Mouse (Mus musculus): ENCODE measurements around the gene Ttc25. TPM values are rescaled to one million over a fixed set of nuclear protein-coding genes. Genes with fewer than 3 reads are reported as not detected.

The Ttc25 gene
- total RNA-seq, 2 experiments from 2014 or later: 0.04 TPM; not detected in 1

Other genes with a start within 250 kb of the Ttc25 start
- gene Eif1, start 225.7 kb upstream of the Ttc25 start, total RNA-seq (2015): 1,262 and 1,322 TPM in 2 replicates
- gene Eif1, start 225.7 kb upstream of the Ttc25 start, total RNA-seq (2017): 95.6 and 142 TPM in 2 replicates
- gene Gast, start 211.2 kb upstream of the Ttc25 start, total RNA-seq (2015): not detected in 2 replicates
- not detected in 2 replicates for gene Gast, start 211.2 kb upstream of the Ttc25 start, total RNA-seq (2017)
- gene Hap1, start 189.5 kb upstream of the Ttc25 start, total RNA-seq (2015): not detected in 2 replicates
- not detected in 2 replicates for gene Hap1, start 189.5 kb upstream of the Ttc25 start, total RNA-seq (2017)
- gene Jup, start 147.8 kb upstream of the Ttc25 start, total RNA-seq (2015): 1.5 and 4.0 TPM in 2 replicates
- gene Jup, start 147.8 kb upstream of the Ttc25 start, total RNA-seq (2017): 1.4 and 2.5 TPM in 2 replicates
- gene P3h4, start 130.8 kb upstream of the Ttc25 start, total RNA-seq (2015): 0.05 TPM in 1 of 2 replicates, not detected in the other
- 0.08 TPM in 1 of 2 replicates, not detected in the other for gene P3h4, start 130.8 kb upstream of the Ttc25 start, total RNA-seq (2017)
- gene Fkbp10, start 129.9 kb upstream of the Ttc25 start, total RNA-seq (2015): not detected in 2 replicates
- not detected in 2 replicates for gene Fkbp10, start 129.9 kb upstream of the Ttc25 start, total RNA-seq (2017)
- gene Nt5c3b, start 103.8 kb upstream of the Ttc25 start, total RNA-seq (2015): 21.4 and 32.9 TPM in 2 replicates
- 31.8 and 37.3 TPM in 2 replicates for gene Nt5c3b, start 103.8 kb upstream of the Ttc25 start, total RNA-seq (2017)
- not detected in 2 replicates for gene Klhl10, start 103.7 kb upstream of the Ttc25 start, total RNA-seq (2015)
- 0.10 and 0.33 TPM in 2 replicates for gene Klhl10, start 103.7 kb upstream of the Ttc25 start, total RNA-seq (2017)
- 9.8 and 14.0 TPM in 2 replicates for gene Klhl11, start 72.9 kb upstream of the Ttc25 start, total RNA-seq (2015)
- 17.2 and 24.1 TPM in 2 replicates for gene Klhl11, start 72.9 kb upstream of the Ttc25 start, total RNA-seq (2017)
- 80.4 and 81.7 TPM in 2 replicates for gene Acly, start 17.6 kb upstream of the Ttc25 start, total RNA-seq (2015)
- 89.1 and 101 TPM in 2 replicates for gene Acly, start 17.6 kb upstream of the Ttc25 start, total RNA-seq (2017)
- gene Cnp, start 29.3 kb downstream of the Ttc25 start, total RNA-seq (2015): 6.9 and 8.2 TPM in 2 replicates
- gene Cnp, start 29.3 kb downstream of the Ttc25 start, total RNA-seq (2017): 16.2 and 21.7 TPM in 2 replicates
- 17.0 and 22.2 TPM in 2 replicates for gene Nkiras2, start 73.6 kb downstream of the Ttc25 start, total RNA-seq (2015)
- gene Nkiras2, start 73.6 kb downstream of the Ttc25 start, total RNA-seq (2017): 9.9 and 16.6 TPM in 2 replicates
- gene Dnajc7, start 74.6 kb downstream of the Ttc25 start, total RNA-seq (2015): 81.2 and 93.3 TPM in 2 replicates
- gene Dnajc7, start 74.6 kb downstream of the Ttc25 start, total RNA-seq (2017): 102 and 136 TPM in 2 replicates
- not detected in 2 replicates for gene Zfp385c, start 146.8 kb downstream of the Ttc25 start, total RNA-seq (2015)
- gene Zfp385c, start 146.8 kb downstream of the Ttc25 start, total RNA-seq (2017): not detected in 2 replicates
- 10.4 and 11.1 TPM in 2 replicates for gene Dhx58, start 158.7 kb downstream of the Ttc25 start, total RNA-seq (2015)
- gene Dhx58, start 158.7 kb downstream of the Ttc25 start, total RNA-seq (2017): 11.5 and 13.6 TPM in 2 replicates
- gene Kat2a, start 166.9 kb downstream of the Ttc25 start, total RNA-seq (2015): 31.7 and 40.1 TPM in 2 replicates
- gene Kat2a, start 166.9 kb downstream of the Ttc25 start, total RNA-seq (2017): 28.9 and 30.4 TPM in 2 replicates
- gene Hspb9, start 168.2 kb downstream of the Ttc25 start, total RNA-seq (2015): not detected in 2 replicates
- gene Hspb9, start 168.2 kb downstream of the Ttc25 start, total RNA-seq (2017): 0.37 and 0.47 TPM in 2 replicates
- gene Rab5c, start 192.6 kb downstream of the Ttc25 start, total RNA-seq (2015): 129 and 135 TPM in 2 replicates
- 101 and 105 TPM in 2 replicates for gene Rab5c, start 192.6 kb downstream of the Ttc25 start, total RNA-seq (2017)
- 0.24 TPM in 1 of 2 replicates, not detected in the other for gene Kcnh4, start 214.3 kb downstream of the Ttc25 start, total RNA-seq (2015)
- gene Kcnh4, start 214.3 kb downstream of the Ttc25 start, total RNA-seq (2017): not detected in 2 replicates
- not detected in 2 replicates for gene Hcrt, start 217.3 kb downstream of the Ttc25 start, total RNA-seq (2015)
- not detected in 2 replicates for gene Hcrt, start 217.3 kb downstream of the Ttc25 start, total RNA-seq (2017)
- gene Ghdc, start 225.3 kb downstream of the Ttc25 start, total RNA-seq (2015): 1.8 and 3.1 TPM in 2 replicates
- gene Ghdc, start 225.3 kb downstream of the Ttc25 start, total RNA-seq (2017): 1.4 and 1.6 TPM in 2 replicates